Mouse (Mus musculus): Measurements from ENCODE around the gene Sord.

Sord gene

DNA sequence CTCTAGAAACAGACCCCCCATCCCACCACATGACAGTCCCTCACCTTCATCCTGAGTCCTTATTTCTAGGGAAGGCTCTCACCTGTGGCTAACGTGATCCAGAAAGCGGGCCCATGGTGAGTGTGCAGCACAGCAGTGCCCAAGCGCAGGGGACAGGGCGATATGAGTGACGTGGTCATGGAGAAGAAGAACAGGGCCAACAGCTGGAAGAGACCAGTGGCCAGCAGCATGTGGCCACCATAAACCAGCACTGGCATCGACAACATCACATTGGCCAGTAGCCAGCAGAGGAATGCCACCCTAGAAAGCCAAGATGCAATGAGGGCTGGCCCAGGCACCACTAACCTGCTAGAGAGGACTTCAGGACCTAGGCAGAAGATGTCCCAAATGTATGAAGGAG is 70.0 kb downstream of the Sord start:
- DNase-seq, result no peak

DNA sequence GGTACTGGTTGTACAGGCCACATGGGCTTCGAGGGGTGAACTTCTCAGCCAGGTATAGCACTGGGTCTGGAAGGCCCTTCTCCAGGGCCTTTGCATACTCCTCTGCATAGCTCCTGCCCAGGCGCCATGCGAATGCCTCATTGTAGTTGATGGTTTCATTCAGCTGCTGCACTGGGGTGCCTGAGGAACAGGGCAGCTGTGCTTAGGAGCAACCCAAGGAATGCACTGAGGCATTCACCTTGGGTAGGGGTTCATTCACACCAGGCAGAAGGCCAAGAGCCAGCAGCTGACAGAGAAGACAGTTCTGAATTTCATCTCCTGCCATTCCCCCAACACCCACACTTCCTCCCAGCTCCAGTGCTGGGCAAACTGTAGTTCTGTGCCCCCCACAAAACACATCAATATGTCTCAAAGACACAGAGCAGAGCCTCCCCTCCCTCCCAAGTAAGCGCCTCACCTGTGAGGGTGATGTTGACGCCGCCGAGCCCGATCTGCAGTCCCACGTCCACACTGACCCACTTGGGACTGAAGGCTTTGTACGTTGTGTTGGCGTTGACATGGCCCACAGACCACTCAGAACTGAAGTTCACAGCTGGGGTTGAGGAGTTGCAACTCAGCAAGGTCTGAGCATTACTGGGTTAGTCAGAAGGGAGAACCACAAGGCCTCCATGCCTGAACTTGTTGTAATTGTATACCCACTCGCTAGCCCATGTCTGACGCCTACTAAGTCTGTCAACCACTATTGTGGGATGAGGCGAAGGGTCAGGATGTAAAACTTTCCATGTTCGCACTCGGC is 70.7 kb downstream of the Sord start:
- no peak for DNase-seq

DNA sequence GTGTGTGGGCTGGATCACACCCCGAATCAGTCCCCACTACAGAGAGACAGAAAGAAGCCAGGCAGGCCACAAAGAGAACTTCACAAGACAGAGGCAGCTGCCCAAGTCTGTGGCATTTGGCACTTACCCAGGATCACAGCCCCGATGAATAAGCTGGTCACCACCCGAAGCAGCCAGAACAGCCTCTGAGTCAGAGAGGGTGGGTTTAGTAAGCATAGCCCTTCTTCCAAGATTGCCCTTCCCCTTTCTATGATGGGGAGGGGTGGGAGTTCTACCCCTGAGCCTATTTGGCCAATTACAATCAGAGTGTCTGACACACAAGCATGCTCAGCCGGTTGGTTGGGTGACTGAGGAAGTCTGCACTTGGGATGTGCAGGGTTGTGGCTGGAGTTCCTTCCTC is 71.6 kb downstream of the Sord start:
- no peak for DNase-seq

DNA sequence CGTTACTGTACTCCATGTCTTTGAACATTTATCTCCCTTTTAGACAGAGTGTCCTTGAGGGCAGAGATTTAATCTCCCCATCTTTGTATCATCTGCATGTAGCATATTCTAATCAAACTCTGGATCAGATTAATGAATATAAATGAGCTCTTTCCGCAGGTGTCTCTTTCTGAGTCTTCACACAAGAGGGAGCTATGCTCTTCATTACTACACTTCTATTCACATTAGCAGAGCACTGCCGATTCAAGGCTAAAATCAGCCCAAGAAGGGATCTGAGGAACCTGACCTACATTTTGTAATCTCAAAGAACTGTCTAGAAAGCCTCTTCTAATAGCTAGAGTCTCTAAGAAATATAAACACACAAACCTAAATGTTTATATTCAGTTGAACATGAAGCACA is 75.1 kb downstream of the Sord start:
- DNase-seq, result no peak

DNA sequence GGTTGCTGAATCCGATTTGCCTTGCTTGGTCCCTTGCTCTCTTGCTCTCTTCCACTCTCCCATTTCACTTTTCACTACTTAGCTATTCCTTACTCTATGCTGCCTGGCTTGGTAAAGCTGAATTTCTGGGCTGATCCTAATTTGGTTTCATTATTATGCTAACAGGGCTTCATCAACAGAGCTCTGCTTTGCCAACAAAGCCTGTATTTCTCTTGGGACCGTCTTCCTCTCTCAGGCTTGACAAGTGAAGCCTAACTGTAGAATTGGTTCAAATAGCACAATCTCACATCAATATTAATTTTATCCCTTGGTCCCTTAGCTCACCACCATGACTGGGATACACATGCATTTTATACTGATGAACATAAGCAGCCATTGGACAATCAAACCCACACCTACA is 77.0 kb downstream of the Sord start:
- no peak for DNase-seq

DNA sequence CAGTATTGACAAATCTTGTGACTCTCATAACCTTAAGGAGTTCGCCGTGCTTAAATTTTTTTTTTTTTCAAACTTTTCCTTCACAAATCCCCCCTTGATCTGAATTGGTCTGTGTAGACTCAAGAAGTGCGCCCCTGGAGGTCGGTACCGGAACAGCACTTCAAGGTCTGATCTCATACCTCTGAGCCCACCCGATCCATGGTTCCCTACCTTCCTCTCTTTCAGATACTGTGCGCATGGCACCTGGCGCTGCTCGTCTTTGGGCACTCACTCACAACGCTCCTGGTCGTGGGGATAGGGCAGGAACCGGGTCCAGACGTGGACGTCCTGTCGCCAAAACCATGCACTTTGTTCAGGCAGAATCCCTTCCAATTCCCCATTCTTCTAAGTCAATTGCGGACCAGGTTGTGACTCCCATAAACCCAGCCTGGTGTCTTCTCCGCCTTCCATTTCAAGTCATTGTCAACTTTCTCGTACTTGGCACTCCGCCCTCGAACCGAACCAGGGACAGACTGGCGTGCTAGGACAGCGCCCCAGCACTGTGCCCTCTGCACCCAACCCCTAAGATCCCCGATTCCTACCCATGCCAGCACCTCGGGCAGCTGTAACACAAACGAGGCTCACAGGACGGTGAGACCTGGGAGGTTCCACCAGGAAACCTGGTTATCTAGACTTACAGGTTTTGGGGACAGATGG is 78.3 kb downstream of the Sord start:
- DNase-seq, result peak; percentile 32

DNA sequence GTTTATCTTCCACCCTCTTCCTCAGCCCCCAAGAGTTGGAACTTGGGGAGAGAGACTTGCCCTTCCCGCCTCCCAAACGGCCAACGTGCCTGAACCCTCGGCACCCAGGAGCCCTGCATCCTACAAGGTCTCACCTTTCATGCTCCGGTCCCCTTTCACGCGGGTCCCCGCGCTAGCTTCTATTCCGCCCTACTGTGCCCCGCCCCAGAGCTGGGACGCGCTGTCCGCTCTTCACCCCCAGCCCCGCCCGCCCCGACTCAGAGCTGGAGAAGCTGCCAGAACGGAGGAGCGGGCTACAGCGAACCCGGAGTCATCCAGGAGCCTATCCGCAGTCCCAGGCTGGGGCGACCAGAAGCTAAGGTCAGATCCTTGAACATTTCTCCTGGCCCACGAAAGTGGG is 79.0 kb downstream of the Sord start, which contains the start of gene Duoxa1:
Gene Duoxa1, minus strand, starts transcription at position 195 of the 400 bp plus-strand sequence.
- DNase-seq, result no peak

All from cerebellum, adult 9-11 months (tissue).